ENCODE assay signal across 39 mouse cellular contexts in genomic region chr19:58742711-58743110, GRCm38 (mm10). TPM values are rescaled to one million over a fixed set of nuclear protein-coding genes. Genes with fewer than 3 reads are reported as not detected.
"Had no signal": no experiment of that assay in that cellular context is flagged by ENCODE, and none has a peak within 500 bp of the region (broad histone marks: within the 10 kb centered on the region; RNA-seq: fewer than 3 reads in every experiment).

No protein-coding gene starts in this region.

- H3K4me1 ChIP-seq: heart, embryonic 12.5 days; hindbrain, embryonic 12.5 days; intestine, embryonic 15.5 days; limb, embryonic 13.5 days; limb, embryonic 15.5 days; liver, embryonic 12.5 days had no signal

- H3K4me3 ChIP-seq: gastrocnemius, adult 2 months; heart, embryonic 12.5 days; hindbrain, embryonic 10.5 days; hindbrain, embryonic 12.5 days; intestine, embryonic 15.5 days; layer of hippocampus, adult 2 months; left cerebral cortex, adult 2 months; limb, embryonic 13.5 days; limb, embryonic 15.5 days; liver, embryonic 12.5 days had no signal

- H3K27ac ChIP-seq: gastrocnemius, adult 2 months; hindbrain, embryonic 10.5 days; hindbrain, embryonic 12.5 days; hindbrain, embryonic 14.5 days; intestine, embryonic 15.5 days; layer of hippocampus, adult 2 months; left cerebral cortex, adult 2 months; limb, embryonic 13.5 days; limb, embryonic 15.5 days; liver, embryonic 12.5 days; liver, embryonic 14.5 days had no signal

- H3K9ac ChIP-seq: heart, embryonic 12.5 days; hindbrain, embryonic 12.5 days; hindbrain, embryonic 14.5 days; intestine, embryonic 15.5 days; limb, embryonic 13.5 days; limb, embryonic 15.5 days; liver, embryonic 12.5 days; liver, embryonic 14.5 days had no signal

- H3K36me3 ChIP-seq: heart, embryonic 12.5 days; hindbrain, embryonic 10.5 days; hindbrain, embryonic 12.5 days; intestine, embryonic 15.5 days; limb, embryonic 13.5 days; limb, embryonic 15.5 days; liver, embryonic 12.5 days had no signal

- H3K4me2 ChIP-seq: heart, embryonic 12.5 days; hindbrain, embryonic 12.5 days; hindbrain, embryonic 14.5 days; intestine, embryonic 15.5 days; limb, embryonic 13.5 days; limb, embryonic 15.5 days; liver, embryonic 12.5 days had no signal

- H3K27me3 ChIP-seq: heart, embryonic 12.5 days; hindbrain, embryonic 12.5 days; intestine, embryonic 15.5 days; limb, embryonic 13.5 days; limb, embryonic 15.5 days; liver, embryonic 12.5 days had no signal

- DNase-seq: gastrocnemius, adult 2 months; gastrocnemius, postnatal 10 days; gastrocnemius, postnatal 25 days; heart, postnatal 10 days; heart, postnatal 4 days; kidney, adult 18-20 months; kidney, adult 8-10 months; kidney, postnatal 10 days; kidney, postnatal 25 days; kidney, postnatal 4 days; left cerebral cortex, postnatal 4 days had no signal

- H3K9me3 ChIP-seq: heart, embryonic 12.5 days; hindbrain, embryonic 10.5 days; hindbrain, embryonic 12.5 days; intestine, embryonic 15.5 days; limb, embryonic 13.5 days; limb, embryonic 15.5 days; liver, embryonic 12.5 days had no signal

RNA-seq across cellular contexts. Expression of gene Pnliprp1, which starts 14.0 kb away (rescaled TPM):
- total RNA-seq: gastrocnemius, adult 2 months; gastrocnemius, postnatal 10 days; gastrocnemius, postnatal 25 days; gastrocnemius, postnatal 4 days; granulocyte monocyte progenitor cell, adult 5-6 weeks; heart, adult 8-10 months; heart, postnatal 25 days; layer of hippocampus, adult 2 months; layer of hippocampus, postnatal 10 days; layer of hippocampus, postnatal 25 days; left cerebral cortex, adult 2 months; left cerebral cortex, postnatal 25 days had no signal
- polyA plus RNA-seq: frontal cortex, adult 2 months; hindbrain, embryonic 10.5 days; hindbrain, embryonic 12.5 days; hindbrain, embryonic 14.5 days; hindbrain, embryonic 16.5 days; inflammation-experienced regulatory T-cells, adult 6 months; limb, embryonic 11.5 days had no signal

RNA-seq across cellular contexts. Expression of gene Pnliprp2, which starts 16.8 kb away (rescaled TPM):
- total RNA-seq: gastrocnemius, adult 2 months; gastrocnemius, postnatal 10 days; gastrocnemius, postnatal 25 days; gastrocnemius, postnatal 4 days; granulocyte monocyte progenitor cell, adult 5-6 weeks; heart, adult 8-10 months; heart, postnatal 10 days; heart, postnatal 25 days; layer of hippocampus, postnatal 25 days; left cerebral cortex, adult 2 months; left cerebral cortex, postnatal 25 days had no signal
- polyA plus RNA-seq: heart, embryonic 14.5 days; hindbrain, embryonic 10.5 days; hindbrain, embryonic 12.5 days; inflammation-experienced regulatory T-cells, adult 6 months; limb, embryonic 13.5 days; liver, adult 2 months had no signal

RNA-seq across cellular contexts. Expression of gene 1700019N19Rik, which starts 51.5 kb away (rescaled TPM):
- total RNA-seq: gastrocnemius, adult 2 months; gastrocnemius, postnatal 10 days; gastrocnemius, postnatal 25 days; gastrocnemius, postnatal 4 days; granulocyte monocyte progenitor cell, adult 5-6 weeks; heart, adult 8-10 months; heart, postnatal 10 days; heart, postnatal 25 days; layer of hippocampus, postnatal 25 days; left cerebral cortex, adult 2 months; left cerebral cortex, postnatal 4 days; liver, adult 2 months had no signal
- polyA plus RNA-seq: heart, embryonic 12.5 days; heart, embryonic 14.5 days; heart, embryonic 16.5 days; hindbrain, embryonic 12.5 days; hindbrain, embryonic 14.5 days; hindbrain, embryonic 16.5 days; inflammation-experienced regulatory T-cells, adult 6 months; intestine, embryonic 15.5 days; intestine, postnatal 0 days; kidney, embryonic 14.5 days; kidney, embryonic 16.5 days; limb, embryonic 11.5 days; limb, embryonic 13.5 days; limb, embryonic 15.5 days; liver, adult 2 months; liver, embryonic 14.5 days had no signal
